Mouse (Mus musculus): ENCODE results near the gene Slc15a5.

GRCm38 (mm10) chr6:138075723-138076122 is 4.0 kb downstream of the Slc15a5 start:
- no peak for TF ChIP-seq POLR2A (IDR thresholded peaks at IDR 0.05; ENCODE audit: extremely low read depth, insufficient read depth, low read length)
- no peak for TF ChIP-seq CTCF (IDR thresholded peaks at IDR 0.05; ENCODE audit: extremely low read depth, insufficient read depth, low read length)
